Mouse (Mus musculus): ENCODE measurements around the gene Adprh. TPM values are rescaled to one million over a fixed set of nuclear protein-coding genes. Genes with fewer than 3 reads are reported as not detected.
"Not testable (repeated sequence)": the region's sequence is repeated elsewhere in the genome, so short reads cannot be mapped to it uniquely, and the experiment has no call there.

Gene Adprh
- total and polyA plus RNA-seq, 3 experiments: 23.4 to 27.9 (median 25.2) TPM

GRCm38 (mm10) chr16:38482780-38483562 lies 30.5 kb upstream of the Adprh start:
- H3K4me1 ChIP-seq (ENCODE audit: control insufficient read depth, insufficient read depth, low read length): no peaks in the 10 kb centered on the region; the same call in 1 of the 2 replicates
- H3K79me2 ChIP-seq (replicated peaks; ENCODE audit: control insufficient read depth, insufficient read depth, low read length): no peaks in the 10 kb centered on the region
- WGBS: 18% methylated on average over 32 of the region's 32 CpGs
- peak; percentile 26 to 52 for DNase-seq
- 0 out of 2 replicates have a peak overlapping the region, but pooled peaks have one; percentile 16 for H3K9ac ChIP-seq (ENCODE audit: low read depth, low read length)
- H3K27me3 ChIP-seq (ENCODE audit: control insufficient read depth, insufficient read depth, low read length): no peaks in the 10 kb centered on the region
- H3K36me3 ChIP-seq (ENCODE audit: control insufficient read depth, insufficient read depth, low read length): no peaks in the 10 kb centered on the region
- H3K4me3 ChIP-seq: peak overlapping the region; percentile 52
- TF ChIP-seq EP300 (IDR thresholded peaks at IDR 0.05; ENCODE audit: insufficient read depth, low read depth, low read length) (no peak), CTCF (IDR thresholded peaks at IDR 0.05) (peak; percentile 85)
- H3K27ac ChIP-seq: no peak overlapping the region
- intact Hi-C loops (cut with DNase I): loop anchor here (2.0 to 10.0 kb wide), 3 partner anchors 86 to 488 kb away; no protein-coding TSS in a partner anchor

- Histone ChIP-seq H3K27ac (no peak overlapping the region), H3K79me2 (replicated peaks; ENCODE audit: control insufficient read depth, insufficient read depth, low read length) (no peaks in the 10 kb centered on the region), H3K9ac (ENCODE audit: low read depth, low read length) (no peak overlapping the region), H3K27me3 (ENCODE audit: control insufficient read depth, insufficient read depth, low read length) (no peaks in the 10 kb centered on the region), H3K4me3 (no peak overlapping the region), H3K4me1 (ENCODE audit: control insufficient read depth, insufficient read depth, low read length) (no peaks in the 10 kb centered on the region; the same call in 1 of the 2 replicates), H3K36me3 (ENCODE audit: control insufficient read depth, insufficient read depth, low read length) (no peaks in the 10 kb centered on the region)
- no peak for DNase-seq
- intact Hi-C loops (cut with DNase I): loop anchor here (5.0 to 10.0 kb wide), 2 partner anchors 84 to 487 kb away; no protein-coding TSS in a partner anchor
- 80% methylated on average over 4 of the region's 4 CpGs for WGBS
- TF ChIP-seq EP300 (IDR thresholded peaks at IDR 0.05; ENCODE audit: insufficient read depth, low read depth, low read length) (no peak), POLR2A (IDR thresholded peaks at IDR 0.05; ENCODE audit: insufficient read depth, low read depth, low read length) (no peak), CTCF (IDR thresholded peaks at IDR 0.05) (no peak)
Measured at GRCm38 (mm10) chr16:38481327-38481726, 28.8 kb upstream of the Adprh start.

- Histone ChIP-seq H3K27me3 (ENCODE audit: control insufficient read depth, insufficient read depth, low read length) (no peaks in the 10 kb centered on the region), H3K4me3 (no peak overlapping the region), H3K27ac (no peak overlapping the region), H3K79me2 (replicated peaks; ENCODE audit: control insufficient read depth, insufficient read depth, low read length) (no peaks in the 10 kb centered on the region), H3K36me3 (ENCODE audit: control insufficient read depth, insufficient read depth, low read length) (no peaks in the 10 kb centered on the region), H3K9ac (ENCODE audit: low read depth, low read length) (no peak overlapping the region), H3K4me1 (ENCODE audit: control insufficient read depth, insufficient read depth, low read length) (peaks cover 2% of the 10 kb centered on the region)
- DNase-seq: no peak
- intact Hi-C loops (cut with DNase I): no loop called here
- no peak for TF ChIP-seq CTCF (IDR thresholded peaks at IDR 0.05)
- TF ChIP-seq POLR2A (IDR thresholded peaks at IDR 0.05; ENCODE audit: insufficient read depth, low read depth, low read length): no peak
- WGBS: 94% methylated on average over 3 of the region's 3 CpGs
Measured at GRCm38 (mm10) chr16:38478296-38478695, 25.8 kb upstream of the Adprh start.

GRCm38 (mm10) chr16:38477241-38477608 lies 24.7 kb upstream of the Adprh start:
- H3K9ac ChIP-seq (ENCODE audit: low read depth, low read length); H3K79me2 ChIP-seq (replicated peaks; ENCODE audit: control insufficient read depth, insufficient read depth, low read length); H3K27ac ChIP-seq; H3K4me1 ChIP-seq (ENCODE audit: control insufficient read depth, insufficient read depth, low read length); H3K27me3 ChIP-seq (ENCODE audit: control insufficient read depth, insufficient read depth, low read length); DNase-seq; H3K36me3 ChIP-seq (ENCODE audit: control insufficient read depth, insufficient read depth, low read length): not testable (repeated sequence)
- peak overlapping the region; percentile 54 for H3K4me3 ChIP-seq
- WGBS: 59% methylated on average over 14 of the region's 14 CpGs
- intact Hi-C loops (cut with DNase I): loop anchor here (2.0 kb wide), 1 partner anchor 24 kb away; the partner anchor contains the start of gene Adprh

- peak; percentile 60 to 71 for DNase-seq
- H3K4me1 ChIP-seq (ENCODE audit: control insufficient read depth, insufficient read depth, low read length): peaks cover 2% of the 10 kb centered on the region
- intact Hi-C loops (cut with DNase I): loop anchor here (2.0 kb wide), 1 partner anchor 24 kb away; the partner anchor contains the start of gene Adprh
- WGBS: 6% methylated on average over 34 of the region's 34 CpGs
- TF ChIP-seq POLR2A (IDR thresholded peaks at IDR 0.05; ENCODE audit: insufficient read depth, low read depth, low read length): no peak
- no peak for TF ChIP-seq CTCF (IDR thresholded peaks at IDR 0.05)
- TF ChIP-seq EP300 (IDR thresholded peaks at IDR 0.05; ENCODE audit: insufficient read depth, low read depth, low read length): no peak
- H3K4me3 ChIP-seq: peak overlapping the region; percentile 54
- peak overlapping the region; percentile 81 for H3K9ac ChIP-seq (ENCODE audit: low read depth, low read length)
- H3K36me3 ChIP-seq (ENCODE audit: control insufficient read depth, insufficient read depth, low read length): no peaks in the 10 kb centered on the region
- H3K27ac ChIP-seq: peak overlapping the region; percentile 71
- no peaks in the 10 kb centered on the region for H3K79me2 ChIP-seq (replicated peaks; ENCODE audit: control insufficient read depth, insufficient read depth, low read length)
- H3K27me3 ChIP-seq (ENCODE audit: control insufficient read depth, insufficient read depth, low read length): no peaks in the 10 kb centered on the region
Measured at GRCm38 (mm10) chr16:38476312-38477240, 24.1 kb upstream of the Adprh start.

Measured in heart, adult 2 months (tissue).